Mouse (Mus musculus) neural tube, embryonic 14.5 days (tissue): ENCODE measurements around the gene Pptc7. TPM values are rescaled to one million over a fixed set of nuclear protein-coding genes. Genes with fewer than 3 reads are reported as not detected.

Source experiments
- ATAC-seq: fragments of 200-750 bp; cut with Nextera tagmentation; 2 replicates; pipeline ENCODE4 v1.8.0; 2017; ENCODE audit warnings: low read depth, mild to moderate bottlenecking, moderate TSS enrichment, moderate library complexity
- H3K27ac ChIP-seq: fragments of 300-500 bp; sonication (generic); 2 replicates; pipeline ENCODE4 v1.5.1; 2014; ENCODE audit warnings: low read depth, mild to moderate bottlenecking, control low read depth, low read length, moderate library complexity, mixed read lengths
- H3K27me3 ChIP-seq: fragments of 300-500 bp; sonication (generic); 2 replicates; pipeline ENCODE4 v1.6.1; 2014; ENCODE audit warnings: low read length; ENCODE audit not compliant: control insufficient read depth, insufficient read depth
- H3K36me3 ChIP-seq: fragments of 300-500 bp; sonication (generic); 2 replicates; pipeline ENCODE4 v1.6.1; 2014; ENCODE audit warnings: low read length, mixed read lengths; ENCODE audit not compliant: control insufficient read depth, insufficient read depth
- H3K4me1 ChIP-seq: fragments of 300-500 bp; sonication (generic); 2 replicates; pipeline ENCODE4 v1.6.1; 2014; ENCODE audit warnings: low read length; ENCODE audit not compliant: control insufficient read depth, insufficient read depth
- H3K4me2 ChIP-seq: fragments of 300-500 bp; sonication (generic); 2 replicates; pipeline ENCODE4 v1.6.1; 2014; ENCODE audit warnings: mild to moderate bottlenecking, low read depth, low read length, control low read depth
- H3K4me3 ChIP-seq: fragments of 300-500 bp; sonication (generic); 2 replicates; pipeline ENCODE4 v1.5.1; 2014; ENCODE audit warnings: low read depth, low read length, control low read depth, mixed read lengths
- H3K9ac ChIP-seq: fragments of 300-500 bp; sonication (generic); replicated peaks from 2 replicates; pipeline ENCODE4 v1.6.1; 2014; ENCODE audit warnings: low read depth, mild to moderate bottlenecking, control low read depth, low read length, mixed read lengths
- H3K9me3 ChIP-seq: fragments of 300-500 bp; sonication (generic); 2 replicates; pipeline ENCODE4 v1.6.1; 2016; ENCODE audit warnings: low read length; ENCODE audit not compliant: control insufficient read depth
- WGBS: fragments of 180-500 bp; shearing (Covaris S2); extraction: QIAGEN DNeasy Blood & Tissue Kit; methylation state at CpG from one replicate; pipeline ENCODE4 v1.1.7; 2014; 5-methylcytosine and 5-hydroxymethylcytosine counted together
- polyA plus RNA-seq: library from polyadenylated mRNA; unstranded; fragments of >200 nt; fragmentation: Nextera tagmentation; extraction: Ambion mirVana; gene quantifications from 2 replicates; pipeline ENCODE4 v1.2.1, GENCODE M21; 2014

The Pptc7 gene
- 9.2 and 9.9 TPM in 2 replicates for polyA plus RNA-seq

DNA sequence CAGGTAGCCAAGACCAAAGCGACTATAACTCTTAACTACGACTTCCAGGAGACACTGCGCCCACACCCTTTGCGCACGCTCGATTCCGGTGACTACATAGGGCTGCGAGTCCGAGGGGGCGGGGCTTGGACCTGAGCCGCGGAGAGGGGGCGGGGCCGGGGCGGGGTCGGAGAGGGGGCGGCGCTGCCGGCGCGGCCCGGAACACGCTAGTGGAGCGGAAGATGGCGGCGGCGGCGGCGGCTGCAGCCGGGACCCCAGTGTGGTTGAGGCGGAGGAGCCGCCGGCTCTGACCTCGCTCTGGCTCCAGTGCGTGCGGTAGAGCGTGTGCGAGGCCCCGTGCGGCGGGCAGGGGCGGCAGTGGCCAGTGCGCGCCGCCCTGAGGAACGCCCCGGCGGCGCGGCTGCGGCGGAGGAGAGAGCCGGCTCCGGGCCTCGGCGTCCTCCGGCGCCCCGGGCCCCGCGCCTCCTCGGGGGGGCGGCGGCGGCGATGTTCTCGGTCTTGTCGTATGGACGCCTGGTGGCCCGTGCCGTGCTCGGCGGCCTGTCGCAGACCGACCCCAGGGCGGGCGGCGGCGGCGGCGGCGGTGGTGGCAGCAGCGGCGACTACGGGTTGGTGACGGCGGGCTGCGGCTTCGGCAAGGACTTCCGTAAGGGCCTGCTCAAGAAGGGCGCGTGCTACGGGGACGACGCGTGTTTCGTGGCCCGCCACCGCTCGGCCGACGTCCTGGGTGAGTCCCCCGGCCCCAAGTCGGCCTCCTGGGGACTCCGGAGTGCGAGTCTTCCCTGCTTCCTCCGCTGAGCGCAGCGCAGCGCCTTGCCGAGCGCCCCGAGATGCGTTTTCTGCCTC is at the start of gene Pptc7:
Gene Pptc7, plus strand, starts transcription at position 183 of the 846 bp plus-strand sequence.
- peak within 1 kb of the TSS; percentile 89 for H3K4me2 ChIP-seq
- H3K36me3 ChIP-seq = no peaks in the 10 kb centered on the region
- H3K27me3 ChIP-seq = peaks cover 3% of the 10 kb centered on the region
- peak; percentile 95 for ATAC-seq
- H3K4me1 ChIP-seq = peaks cover 12% of the 10 kb centered on the region
- WGBS = under 1% methylated on average over 90 of the region's 114 CpGs
- H3K4me3 ChIP-seq = peak within 1 kb of the TSS; percentile 93
- peak within 1 kb of the TSS; percentile 88 for H3K27ac ChIP-seq
- H3K9me3 ChIP-seq = no peaks in the 10 kb centered on the region
- peak within 1 kb of the TSS; percentile 94 for H3K9ac ChIP-seq

DNA sequence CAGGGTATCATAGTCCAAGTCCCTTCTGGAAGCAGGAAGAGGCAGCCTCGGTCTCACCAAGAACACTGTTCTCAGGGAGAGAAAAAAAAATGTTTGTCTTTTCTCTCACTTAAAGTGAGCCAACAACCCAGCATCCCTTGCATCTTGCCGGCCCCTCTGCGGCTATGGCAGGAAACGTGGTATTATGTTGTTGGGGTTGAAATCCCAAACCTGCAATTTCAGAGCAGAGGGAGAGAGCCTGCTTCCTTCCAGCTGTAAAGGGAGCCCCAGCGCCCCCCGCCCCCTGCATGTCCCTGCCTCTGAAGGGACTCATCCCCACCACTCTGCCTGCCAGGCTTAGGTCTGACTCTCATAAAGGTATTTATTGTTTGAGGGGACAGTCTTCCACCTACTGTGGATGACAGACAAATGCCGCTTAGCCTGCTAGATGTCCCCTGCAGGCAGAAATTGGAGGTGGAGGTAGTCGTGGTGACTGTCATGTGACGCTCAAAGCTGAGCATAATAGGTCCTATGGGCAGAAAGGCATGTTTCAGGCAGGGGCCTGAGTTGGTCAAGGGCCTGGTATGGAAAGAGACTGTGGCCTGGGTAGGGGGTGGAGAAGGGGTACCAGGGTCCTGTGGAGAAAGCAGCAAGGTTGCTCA is 48.8 kb upstream of the Pptc7 start:
- no peak overlapping the region for H3K4me3 ChIP-seq
- H3K4me1 ChIP-seq = peaks cover 4% of the 10 kb centered on the region; the same call in 1 of the 2 replicates
- no peaks in the 10 kb centered on the region for H3K9me3 ChIP-seq
- H3K36me3 ChIP-seq = no peaks in the 10 kb centered on the region
- no peaks in the 10 kb centered on the region for H3K27me3 ChIP-seq
- H3K9ac ChIP-seq = no peak overlapping the region
- H3K4me2 ChIP-seq = no peak overlapping the region
- no peak for ATAC-seq
- H3K27ac ChIP-seq = no peak overlapping the region
- 53% methylated on average over 9 of the region's 9 CpGs for WGBS

DNA sequence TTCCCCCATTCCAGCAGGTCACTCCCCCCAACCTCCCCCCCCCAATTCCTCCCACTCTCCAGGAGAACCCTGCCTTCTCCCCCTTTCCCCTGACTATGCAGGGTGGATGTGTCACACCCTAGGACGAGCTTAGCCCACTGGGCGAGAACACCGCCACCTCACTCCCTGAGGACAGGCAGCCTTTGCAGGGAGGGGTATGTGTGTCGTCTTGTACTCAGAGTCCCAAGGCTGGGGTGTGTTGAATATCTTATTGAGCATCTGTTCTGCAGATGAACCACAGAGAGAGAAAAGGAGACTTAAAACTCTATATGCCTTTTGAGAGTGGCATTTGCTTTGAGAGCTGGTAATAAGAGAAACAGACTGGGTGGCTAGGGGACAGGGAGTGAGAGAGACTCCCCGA is 47.0 kb upstream of the Pptc7 start:
- Histone ChIP-seq H3K4me3 (no peak overlapping the region), H3K9ac (no peak overlapping the region), H3K36me3 (peaks cover 6% of the 10 kb centered on the region; the same call in 1 of the 2 replicates), H3K4me1 (peaks cover 4% of the 10 kb centered on the region; the same call in 1 of the 2 replicates), H3K27ac (no peak overlapping the region), H3K4me2 (no peak overlapping the region), H3K27me3 (no peaks in the 10 kb centered on the region), H3K9me3 (no peaks in the 10 kb centered on the region)
- ATAC-seq = no peak
- 74% methylated on average over 5 of the region's 5 CpGs for WGBS

DNA sequence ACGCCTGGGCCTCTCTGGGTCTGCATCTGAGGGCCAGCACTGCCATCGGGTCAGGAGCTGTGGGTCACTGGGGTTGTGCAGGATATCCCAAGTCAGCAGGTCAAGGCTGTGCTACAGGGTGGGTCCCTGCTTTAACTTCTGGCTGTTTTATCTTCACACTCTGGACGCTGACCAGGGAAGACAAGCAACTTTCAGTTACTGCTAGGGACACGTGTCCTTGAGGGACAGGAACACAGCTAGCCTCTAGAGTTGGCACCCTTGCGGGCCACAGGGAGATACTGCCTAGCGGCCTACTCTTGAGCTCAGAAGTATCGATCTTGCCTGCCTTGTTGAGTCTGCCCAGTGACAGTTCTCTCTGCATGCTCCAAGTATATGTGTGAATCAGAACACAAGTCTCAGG is 44.5 kb upstream of the Pptc7 start:
- 92% methylated on average over 7 of the region's 7 CpGs for WGBS
- no peak overlapping the region for H3K9ac ChIP-seq
- no peaks in the 10 kb centered on the region for H3K27me3 ChIP-seq
- H3K4me1 ChIP-seq = peaks cover 4% of the 10 kb centered on the region
- H3K27ac ChIP-seq = no peak overlapping the region
- no peak for ATAC-seq
- no peaks in the 10 kb centered on the region for H3K9me3 ChIP-seq
- no peak overlapping the region for H3K4me3 ChIP-seq
- no peak overlapping the region for H3K4me2 ChIP-seq
- H3K36me3 ChIP-seq = peaks cover 6% of the 10 kb centered on the region; the same call in 1 of the 2 replicates

DNA sequence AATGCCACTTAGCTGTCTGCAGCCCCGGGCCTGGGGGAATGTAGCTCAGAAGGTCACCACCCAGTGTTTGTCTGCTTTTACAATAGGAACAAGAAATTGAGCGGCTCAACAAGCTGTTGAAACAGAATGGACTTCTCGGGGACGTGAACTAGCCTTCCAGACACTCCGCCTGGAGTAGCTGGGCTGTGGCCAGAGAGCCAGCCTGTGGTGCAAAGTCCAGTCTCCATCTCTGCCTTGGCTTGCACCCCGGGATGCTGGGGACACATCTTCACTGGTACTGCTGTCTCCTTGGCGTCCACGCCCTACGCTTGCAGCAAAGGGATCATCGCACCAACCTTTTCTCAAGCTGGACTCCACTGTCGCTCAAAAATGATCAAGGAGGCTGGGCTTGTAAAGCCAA is 43.6 kb upstream of the Pptc7 start:
- Histone ChIP-seq H3K9me3 (no peaks in the 10 kb centered on the region), H3K4me1 (peaks cover under 1% of the 10 kb centered on the region), H3K9ac (no peak overlapping the region), H3K36me3 (peaks cover 6% of the 10 kb centered on the region; the same call in 1 of the 2 replicates), H3K27me3 (no peaks in the 10 kb centered on the region), H3K27ac (no peak overlapping the region), H3K4me3 (no peak overlapping the region), H3K4me2 (no peak overlapping the region)
- 91% methylated on average over 11 of the region's 11 CpGs for WGBS
- no peak for ATAC-seq

DNA sequence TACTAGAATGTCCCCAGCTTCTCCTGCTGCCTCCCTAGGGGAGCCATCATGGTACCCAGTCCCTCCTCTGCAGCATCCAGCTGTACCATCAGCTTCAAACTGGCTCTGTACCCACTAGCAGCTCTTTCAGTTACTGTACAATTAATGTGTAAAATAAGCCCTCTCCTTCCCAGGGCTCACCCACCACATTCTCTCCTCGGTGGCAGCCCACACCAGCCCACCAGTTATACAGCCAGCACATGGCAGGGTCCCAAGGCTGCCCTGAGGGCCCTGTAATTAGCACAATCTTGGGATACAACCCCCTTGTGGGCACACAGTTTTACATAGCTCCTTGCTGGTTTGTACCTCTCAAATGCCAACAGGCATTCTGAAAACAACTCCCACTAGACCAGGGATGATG is 43.2 kb upstream of the Pptc7 start:
- Histone ChIP-seq H3K36me3 (peaks cover 6% of the 10 kb centered on the region; the same call in 1 of the 2 replicates), H3K9me3 (no peaks in the 10 kb centered on the region), H3K9ac (no peak overlapping the region), H3K4me3 (no peak overlapping the region), H3K4me1 (no peaks in the 10 kb centered on the region; the same call in 1 of the 2 replicates), H3K4me2 (no peak overlapping the region), H3K27me3 (no peaks in the 10 kb centered on the region), H3K27ac (no peak overlapping the region)
- WGBS = 77% methylated on average over 1 of the region's 1 CpGs
- ATAC-seq = no peak

DNA sequence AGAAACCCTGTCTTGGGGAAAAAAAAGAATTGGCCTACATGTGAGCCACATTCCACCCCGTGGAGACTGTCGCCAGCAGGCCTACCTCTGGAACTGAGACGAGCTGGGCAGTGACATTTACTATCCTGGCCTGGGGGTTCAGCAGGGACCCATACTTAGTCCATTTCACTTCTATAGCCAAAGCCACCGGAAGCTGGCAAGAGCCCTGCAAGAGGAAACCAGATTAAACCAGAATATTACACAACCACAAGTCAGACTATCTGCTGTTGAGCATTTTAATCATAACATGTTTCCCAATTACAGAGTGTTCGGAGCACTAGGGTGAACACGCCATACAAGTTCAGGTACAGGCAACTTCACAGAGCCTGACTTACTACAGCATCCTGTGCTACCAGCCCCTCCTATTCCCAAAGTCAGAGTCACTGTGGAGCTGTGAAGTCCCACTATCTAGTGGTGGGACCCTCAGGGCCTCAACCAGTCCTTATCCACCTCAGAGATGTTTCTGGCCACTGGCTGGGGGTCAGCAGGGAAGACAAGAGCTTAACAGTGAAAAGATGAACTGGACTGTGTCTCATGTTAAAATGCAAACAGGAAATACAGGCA is 41.5 kb upstream of the Pptc7 start:
- 94% methylated on average over 6 of the region's 6 CpGs for WGBS
- no peak for ATAC-seq
- Histone ChIP-seq H3K36me3 (peaks cover 6% of the 10 kb centered on the region; the same call in 1 of the 2 replicates), H3K4me1 (no peaks in the 10 kb centered on the region; the same call in 1 of the 2 replicates), H3K4me3 (no peak overlapping the region), H3K27me3 (no peaks in the 10 kb centered on the region), H3K4me2 (no peak overlapping the region), H3K9me3 (no peaks in the 10 kb centered on the region), H3K9ac (no peak overlapping the region), H3K27ac (no peak overlapping the region)

DNA sequence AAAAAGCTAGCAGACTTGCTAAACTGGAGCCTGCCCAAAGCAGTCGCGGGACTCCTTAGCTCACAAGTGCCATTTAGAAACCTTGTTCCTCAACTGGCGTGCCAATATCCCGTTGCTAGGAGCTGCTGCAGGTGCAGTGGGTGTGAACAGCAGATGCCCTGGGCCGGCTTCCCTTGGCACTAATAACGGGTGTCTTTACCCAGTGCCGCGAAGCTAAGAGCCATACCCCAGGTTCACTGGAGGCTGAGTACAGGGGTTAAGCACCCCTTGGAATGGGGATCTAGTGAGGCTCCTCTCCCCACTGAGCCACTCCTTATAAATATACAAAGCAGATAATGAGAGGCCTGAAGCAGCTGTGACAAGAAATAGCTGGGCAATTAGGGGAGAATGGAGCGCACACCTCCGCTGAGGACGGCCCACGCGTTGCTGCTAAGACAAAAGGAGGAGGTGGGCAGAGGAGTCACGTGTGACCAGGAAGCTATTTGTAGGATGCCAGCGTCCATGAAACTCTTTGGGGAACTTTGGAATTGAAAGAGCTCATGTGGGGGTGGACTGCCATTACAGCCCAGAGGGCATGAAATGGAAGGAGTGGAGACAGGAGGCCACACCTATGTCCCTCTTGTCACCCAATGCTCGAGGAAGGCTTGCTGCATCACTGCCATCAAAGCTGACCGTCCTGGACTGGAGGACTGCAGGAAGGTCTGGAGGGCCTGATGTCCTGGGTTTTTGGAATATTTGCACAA is 40.2 kb upstream of the Pptc7 start:
- peak overlapping the region; percentile 28; the same call in 1 of the 2 replicates for H3K27ac ChIP-seq
- H3K4me3 ChIP-seq = no peak overlapping the region
- no peaks in the 10 kb centered on the region for H3K27me3 ChIP-seq
- no peaks in the 10 kb centered on the region; the same call in 1 of the 2 replicates for H3K4me1 ChIP-seq
- no peak overlapping the region for H3K9ac ChIP-seq
- WGBS = 61% methylated on average over 17 of the region's 17 CpGs
- ATAC-seq = no peak
- H3K4me2 ChIP-seq = no peak overlapping the region
- H3K9me3 ChIP-seq = no peaks in the 10 kb centered on the region
- peaks cover 6% of the 10 kb centered on the region; the same call in 1 of the 2 replicates for H3K36me3 ChIP-seq
